Mouse (Mus musculus): ENCODE data around the gene Ap1s3.
"Not testable (repeated sequence)": the region's sequence is repeated elsewhere in the genome, so short reads cannot be mapped to it uniquely, and the experiment has no call there.

- TF ChIP-seq POLR2A (IDR thresholded peaks at IDR 0.05; ENCODE audit: borderline replicate concordance, insufficient read depth, low read length); CTCF (IDR thresholded peaks at IDR 0.05; ENCODE audit: borderline replicate concordance, insufficient read depth, low read depth, low read length): not testable (repeated sequence)
Observed at GRCm38 (mm10) chr1:79611271-79611670, 60.5 kb downstream of the Ap1s3 start.
